Mouse (Mus musculus) hindbrain, embryonic 16.5 days (tissue): ENCODE measurements at regions not wholly inside any gene's neighbourhood (a gene's known extent, or its start where the extent isn't known, plus 50 kb on each side); places are given as distances from the start of the nearest gene placed in this dataset.

Experiments
- ATAC-seq: fragments of 200-750 bp; cut with Nextera tagmentation; 2 replicates; pipeline ENCODE4 v1.8.0; 2017; ENCODE audit warnings: moderate TSS enrichment, moderate library complexity
- H3K27ac ChIP-seq: fragments of 300-500 bp; sonication (generic); 2 replicates; pipeline ENCODE4 v1.5.1; 2014; ENCODE audit warnings: low read depth, mild to moderate bottlenecking, control low read depth, low read length, moderate library complexity
- H3K27me3 ChIP-seq: fragments of 300-500 bp; sonication (generic); replicated peaks from 2 replicates; pipeline ENCODE4 v1.6.1; 2014; ENCODE audit warnings: low read length; ENCODE audit not compliant: control insufficient read depth, insufficient read depth
- H3K36me3 ChIP-seq: fragments of 300-500 bp; sonication (generic); 2 replicates; pipeline ENCODE4 v1.6.1; 2014; ENCODE audit warnings: mild to moderate bottlenecking, low read length, moderate library complexity, mixed read lengths; ENCODE audit not compliant: control insufficient read depth, insufficient read depth
- H3K4me1 ChIP-seq: fragments of 300-500 bp; sonication (generic); 2 replicates; pipeline ENCODE4 v1.6.1; 2014; ENCODE audit warnings: low read depth, low read length; ENCODE audit not compliant: control insufficient read depth, insufficient read depth
- H3K4me2 ChIP-seq: fragments of 300-500 bp; sonication (generic); 2 replicates; pipeline ENCODE4 v1.6.1; 2014; ENCODE audit warnings: mild to moderate bottlenecking, low read length, control low read depth, moderate library complexity
- H3K4me3 ChIP-seq: fragments of 300-500 bp; sonication (generic); 2 replicates; pipeline ENCODE4 v1.5.1; 2014; ENCODE audit warnings: mild to moderate bottlenecking, low read length, control low read depth, moderate library complexity
- H3K9ac ChIP-seq: fragments of 300-500 bp; sonication (generic); 2 replicates; pipeline ENCODE4 v1.6.1; 2014; ENCODE audit warnings: low read depth, mild to moderate bottlenecking, control low read depth, low read length, moderate library complexity
- H3K9me3 ChIP-seq: fragments of 300-500 bp; sonication (generic); 2 replicates; pipeline ENCODE4 v1.6.1; 2014; ENCODE audit warnings: mild to moderate bottlenecking, low read length, moderate library complexity; ENCODE audit not compliant: control insufficient read depth
- WGBS: fragments of 180-500 bp; shearing (Covaris S2); extraction: QIAGEN DNeasy Blood & Tissue Kit; methylation state at CpG from one replicate; pipeline ENCODE4 v1.1.7; 2014; 5-methylcytosine and 5-hydroxymethylcytosine counted together

- Histone ChIP-seq H3K4me3 (no peak overlapping the region), H3K36me3 (no peaks in the 10 kb centered on the region), H3K4me1 (peaks cover 22% of the 10 kb centered on the region), H3K27ac (no peak overlapping the region), H3K4me2 (no peak overlapping the region), H3K9ac (no peak overlapping the region), H3K27me3 (no peaks in the 10 kb centered on the region), H3K9me3 (no peaks in the 10 kb centered on the region)
- WGBS: 46% methylated on average over 11 of the region's 11 CpGs
- no peak for ATAC-seq
These were observed 117.8 kb downstream of the Rpl14 start for GRCm38 (mm10) chr9:120689025-120689424.

GRCm38 (mm10) chr9:120690510-120690909 lies 119.3 kb downstream of the Rpl14 start:
- peak overlapping the region; percentile 48; the same call in 1 of the 2 replicates for H3K9ac ChIP-seq
- no peak overlapping the region for H3K4me2 ChIP-seq
- H3K4me3 ChIP-seq: no peak overlapping the region
- no peaks in the 10 kb centered on the region for H3K36me3 ChIP-seq
- H3K9me3 ChIP-seq: no peaks in the 10 kb centered on the region
- no peak for ATAC-seq
- peak overlapping the region; percentile 71 for H3K27ac ChIP-seq
- peaks cover 22% of the 10 kb centered on the region for H3K4me1 ChIP-seq
- H3K27me3 ChIP-seq: no peaks in the 10 kb centered on the region
- WGBS: 43% methylated on average over 5 of the region's 5 CpGs

- 3% methylated on average over 30 of the region's 30 CpGs for WGBS
- peak overlapping the region; percentile 8 for H3K4me3 ChIP-seq
These were observed 120.0 kb downstream of the Rpl14 start for GRCm38 (mm10) chr9:120690961-120691941.

GRCm38 (mm10) chr9:120691971-120692401 lies 120.7 kb downstream of the Rpl14 start:
- 11% methylated on average over 14 of the region's 14 CpGs for WGBS
- Histone ChIP-seq H3K4me3 (no peak overlapping the region; the same call in 1 of the 2 replicates), H3K9ac (no peak overlapping the region), H3K4me2 (peak overlapping the region; percentile 52), H3K27ac (peak overlapping the region; percentile 71), H3K9me3 (no peaks in the 10 kb centered on the region), H3K4me1 (peaks cover 22% of the 10 kb centered on the region), H3K36me3 (no peaks in the 10 kb centered on the region), H3K27me3 (no peaks in the 10 kb centered on the region)
- 0 out of 2 replicates have a peak, but pooled peaks have one; percentile 16 for ATAC-seq

More at GRCm38 (mm10) chr9:120690961-120691941, 120.0 kb downstream of the Rpl14 start:
- Histone ChIP-seq H3K4me1 (peaks cover 22% of the 10 kb centered on the region), H3K36me3 (no peaks in the 10 kb centered on the region), H3K27me3 (no peaks in the 10 kb centered on the region), H3K9ac (peak overlapping the region; percentile 48; the same call in 1 of the 2 replicates), H3K4me2 (peak overlapping the region; percentile 52), H3K9me3 (no peaks in the 10 kb centered on the region), H3K27ac (peak overlapping the region; percentile 71)
- ATAC-seq: peak; percentile 88

GRCm38 (mm10) chr9:120694457-120694856 lies 123.2 kb downstream of the Rpl14 start:
- 35% methylated on average over 5 of the region's 5 CpGs for WGBS

GRCm38 (mm10) chr9:120695966-120696365 lies 124.7 kb downstream of the Rpl14 start:
- WGBS: 94% methylated on average over 10 of the region's 10 CpGs
- ATAC-seq: no peak

More at GRCm38 (mm10) chr9:120694457-120694856, 123.2 kb downstream of the Rpl14 start:
- H3K36me3 ChIP-seq: no peaks in the 10 kb centered on the region
- no peaks in the 10 kb centered on the region for H3K27me3 ChIP-seq
- ATAC-seq: no peak
- H3K4me2 ChIP-seq: no peak overlapping the region
- H3K4me3 ChIP-seq: no peak overlapping the region
- H3K9me3 ChIP-seq: no peaks in the 10 kb centered on the region
- H3K27ac ChIP-seq: no peak overlapping the region
- H3K9ac ChIP-seq: no peak overlapping the region
- peaks cover 22% of the 10 kb centered on the region for H3K4me1 ChIP-seq

GRCm38 (mm10) chr9:120697749-120698148 lies 126.5 kb downstream of the Rpl14 start:
- peak; percentile 60; the same call in 1 of the 2 replicates for ATAC-seq

More at GRCm38 (mm10) chr9:120695966-120696365, 124.7 kb downstream of the Rpl14 start:
- Histone ChIP-seq H3K27me3 (no peaks in the 10 kb centered on the region), H3K4me3 (no peak overlapping the region), H3K9ac (no peak overlapping the region), H3K36me3 (no peaks in the 10 kb centered on the region), H3K9me3 (no peaks in the 10 kb centered on the region), H3K4me2 (no peak overlapping the region), H3K27ac (no peak overlapping the region), H3K4me1 (peaks cover 13% of the 10 kb centered on the region)

GRCm38 (mm10) chr9:120699781-120700180 lies 128.5 kb downstream of the Rpl14 start:
- H3K4me2 ChIP-seq: no peak overlapping the region
- WGBS: 87% methylated on average over 5 of the region's 5 CpGs
- H3K9ac ChIP-seq: no peak overlapping the region
- H3K36me3 ChIP-seq: no peaks in the 10 kb centered on the region
- H3K4me3 ChIP-seq: no peak overlapping the region
- H3K27ac ChIP-seq: no peak overlapping the region
- no peaks in the 10 kb centered on the region for H3K9me3 ChIP-seq
- peaks cover 4% of the 10 kb centered on the region for H3K4me1 ChIP-seq
- no peak for ATAC-seq
- no peaks in the 10 kb centered on the region for H3K27me3 ChIP-seq

More at GRCm38 (mm10) chr9:120697749-120698148, 126.5 kb downstream of the Rpl14 start:
- H3K36me3 ChIP-seq: no peaks in the 10 kb centered on the region
- no peak overlapping the region for H3K4me2 ChIP-seq
- H3K27ac ChIP-seq: no peak overlapping the region
- no peaks in the 10 kb centered on the region for H3K27me3 ChIP-seq
- no peaks in the 10 kb centered on the region; the same call in none of the 2 replicates for H3K4me1 ChIP-seq
- WGBS: 64% methylated on average over 7 of the region's 7 CpGs
- H3K9me3 ChIP-seq: no peaks in the 10 kb centered on the region
- H3K4me3 ChIP-seq: no peak overlapping the region
- no peak overlapping the region for H3K9ac ChIP-seq

- WGBS: 78% methylated on average over 7 of the region's 7 CpGs
- no peak overlapping the region for H3K27ac ChIP-seq
- peaks cover 4% of the 10 kb centered on the region; the same call in 1 of the 2 replicates for H3K4me1 ChIP-seq
- H3K9me3 ChIP-seq: no peaks in the 10 kb centered on the region
- H3K4me2 ChIP-seq: no peak overlapping the region
- H3K4me3 ChIP-seq: no peak overlapping the region
- no peak for ATAC-seq
- H3K36me3 ChIP-seq: no peaks in the 10 kb centered on the region
- H3K27me3 ChIP-seq: no peaks in the 10 kb centered on the region
- H3K9ac ChIP-seq: no peak overlapping the region
These were observed 131.6 kb downstream of the Rpl14 start for GRCm38 (mm10) chr9:120702836-120703235.
